Mouse (Mus musculus): ENCODE results near the gene Adam23. TPM values are rescaled to one million over a fixed set of nuclear protein-coding genes. Genes with fewer than 3 reads are reported as not detected.

The Adam23 gene
- polyA plus RNA-seq (2014; fragmentation: Nextera tagmentation; extraction: Ambion mirVana) = 5.9 and 7.6 TPM in 2 replicates

DNA sequence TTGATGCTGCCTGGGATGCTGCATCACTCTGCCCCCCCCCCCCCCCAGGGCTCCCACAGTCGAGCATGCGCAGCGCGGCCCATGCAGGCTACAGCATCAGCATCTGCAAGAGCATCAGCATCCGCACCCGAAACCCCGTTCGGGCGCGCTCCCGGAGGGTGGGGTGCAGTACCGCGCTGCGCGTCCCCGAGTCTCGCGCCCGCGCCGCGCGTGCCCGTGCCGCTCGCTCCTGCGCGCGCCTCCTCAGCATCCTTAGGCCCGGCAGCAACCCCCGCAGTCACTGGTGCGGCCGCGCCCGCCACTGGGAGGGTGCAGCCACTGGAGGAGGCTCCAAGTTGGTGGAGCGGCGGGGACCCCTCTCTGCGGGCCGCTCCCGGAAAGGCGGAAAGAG lies at the start of gene Adam23:
Gene Adam23, plus strand, starts transcription at position 236 of the 391 bp plus-strand sequence.
- under 1% methylated on average over 36 of the region's 41 CpGs for WGBS
- peak within 1 kb of the TSS; percentile 99 for H3K4me2 ChIP-seq (ENCODE audit: low read depth, low read length)
- H3K4me1 ChIP-seq (ENCODE audit: control insufficient read depth, insufficient read depth, low read length) = no peaks in the 10 kb centered on the region
- peak within 1 kb of the TSS; percentile 83 for H3K4me3 ChIP-seq (ENCODE audit: low read depth, low read length)
- no peaks in the 10 kb centered on the region; the same call in 1 of the 2 replicates for H3K27me3 ChIP-seq (ENCODE audit: control insufficient read depth, insufficient read depth, low read length)
- ATAC-seq (replicated peaks; ENCODE audit: insufficient number of reproducible peaks, low FRiP score, low TSS enrichment, low read depth) (peak; percentile 77), DNase-seq (ENCODE audit: low spot score) (peak; percentile 70)
- no peaks in the 10 kb centered on the region for H3K36me3 ChIP-seq (replicated peaks; ENCODE audit: control insufficient read depth, insufficient read depth, low read depth, low read length)
- H3K9ac ChIP-seq (replicated peaks; ENCODE audit: low read length) = peak within 1 kb of the TSS; percentile 82
- H3K27ac ChIP-seq (replicated peaks; ENCODE audit: low read depth, low read length) = no peak within 1 kb of the TSS
- no peaks in the 10 kb centered on the region for H3K9me3 ChIP-seq (replicated peaks; ENCODE audit: control insufficient read depth, low read length)

DNA sequence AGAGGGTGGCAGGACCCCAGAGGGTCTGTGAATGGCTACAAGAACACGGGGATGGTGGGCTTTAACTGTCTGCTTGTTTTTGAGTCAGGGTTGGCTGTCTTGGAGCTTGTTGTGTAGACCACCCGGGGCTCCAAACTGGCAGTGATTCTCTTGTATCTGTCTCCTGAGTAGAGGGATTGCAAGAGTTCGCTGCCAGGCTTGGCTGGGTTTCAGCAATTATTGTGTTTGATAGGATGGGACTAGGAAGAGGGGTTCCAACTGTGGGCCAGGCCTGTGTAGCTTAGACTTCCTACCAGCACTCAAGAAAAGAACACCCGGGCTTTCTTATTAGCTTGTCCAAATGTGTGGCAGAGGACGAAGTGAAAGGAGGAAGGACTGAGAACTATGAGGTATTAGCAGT lies 44.6 kb upstream of the Adam23 start:
- no peak overlapping the region for H3K27ac ChIP-seq (replicated peaks; ENCODE audit: low read depth, low read length)
- 75% methylated on average over 5 of the region's 5 CpGs for WGBS
- H3K4me1 ChIP-seq (ENCODE audit: control insufficient read depth, insufficient read depth, low read length) = no peaks in the 10 kb centered on the region
- DNase-seq (ENCODE audit: low spot score) (no peak), ATAC-seq (replicated peaks; ENCODE audit: insufficient number of reproducible peaks, low FRiP score, low TSS enrichment, low read depth) (no peak)
- no peak overlapping the region for H3K4me3 ChIP-seq (ENCODE audit: low read depth, low read length)
- no peaks in the 10 kb centered on the region for H3K27me3 ChIP-seq (ENCODE audit: control insufficient read depth, insufficient read depth, low read length)
- H3K4me2 ChIP-seq (ENCODE audit: low read depth, low read length) = no peak overlapping the region
- H3K36me3 ChIP-seq (replicated peaks; ENCODE audit: control insufficient read depth, insufficient read depth, low read depth, low read length) = no peaks in the 10 kb centered on the region
- H3K9ac ChIP-seq (replicated peaks; ENCODE audit: low read length) = no peak overlapping the region
- no peaks in the 10 kb centered on the region for H3K9me3 ChIP-seq (replicated peaks; ENCODE audit: control insufficient read depth, low read length)

DNA sequence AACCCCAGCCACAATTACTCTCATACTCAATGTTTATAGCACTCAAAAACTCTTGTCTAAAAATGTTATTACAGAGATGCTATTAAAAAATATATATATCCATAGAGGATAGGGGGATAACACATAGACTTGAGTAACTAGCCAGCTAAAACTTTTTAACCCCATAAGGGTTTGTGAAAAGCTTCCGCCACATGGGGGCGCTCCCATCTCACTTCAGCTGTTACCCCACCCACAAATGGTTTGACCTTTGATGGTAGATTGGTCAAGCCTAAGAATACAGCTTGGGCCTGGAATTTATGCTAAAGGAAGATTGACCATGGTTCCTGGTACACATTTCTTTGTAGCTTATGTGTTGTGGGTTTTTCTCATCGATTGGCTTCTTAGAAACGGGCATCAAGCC lies 42.1 kb upstream of the Adam23 start:
- Histone ChIP-seq H3K4me2 (ENCODE audit: low read depth, low read length) (no peak overlapping the region), H3K36me3 (replicated peaks; ENCODE audit: control insufficient read depth, insufficient read depth, low read depth, low read length) (no peaks in the 10 kb centered on the region), H3K4me1 (ENCODE audit: control insufficient read depth, insufficient read depth, low read length) (no peaks in the 10 kb centered on the region), H3K27ac (replicated peaks; ENCODE audit: low read depth, low read length) (no peak overlapping the region), H3K4me3 (ENCODE audit: low read depth, low read length) (no peak overlapping the region), H3K27me3 (ENCODE audit: control insufficient read depth, insufficient read depth, low read length) (no peaks in the 10 kb centered on the region), H3K9me3 (replicated peaks; ENCODE audit: control insufficient read depth, low read length) (no peaks in the 10 kb centered on the region), H3K9ac (replicated peaks; ENCODE audit: low read length) (no peak overlapping the region)
- 39% methylated on average over 4 of the region's 4 CpGs for WGBS
- DNase-seq (ENCODE audit: low spot score) = no peak
- no peak for ATAC-seq (replicated peaks; ENCODE audit: insufficient number of reproducible peaks, low FRiP score, low TSS enrichment, low read depth)

- Histone ChIP-seq H3K27me3 (ENCODE audit: control insufficient read depth, insufficient read depth, low read length) (no peaks in the 10 kb centered on the region), H3K36me3 (replicated peaks; ENCODE audit: control insufficient read depth, insufficient read depth, low read depth, low read length) (no peaks in the 10 kb centered on the region), H3K4me2 (ENCODE audit: low read depth, low read length) (no peak overlapping the region), H3K4me1 (ENCODE audit: control insufficient read depth, insufficient read depth, low read length) (no peaks in the 10 kb centered on the region), H3K9ac (replicated peaks; ENCODE audit: low read length) (no peak overlapping the region), H3K9me3 (replicated peaks; ENCODE audit: control insufficient read depth, low read length) (no peaks in the 10 kb centered on the region), H3K4me3 (ENCODE audit: low read depth, low read length) (no peak overlapping the region), H3K27ac (replicated peaks; ENCODE audit: low read depth, low read length) (no peak overlapping the region)
- DNase-seq (ENCODE audit: low spot score) (no peak), ATAC-seq (replicated peaks; ENCODE audit: insufficient number of reproducible peaks, low FRiP score, low TSS enrichment, low read depth) (no peak)
- 78% methylated on average over 6 of the region's 6 CpGs for WGBS
Observed at GRCm38 (mm10) chr1:63408344-63408743, 37.3 kb upstream of the Adam23 start.

DNA sequence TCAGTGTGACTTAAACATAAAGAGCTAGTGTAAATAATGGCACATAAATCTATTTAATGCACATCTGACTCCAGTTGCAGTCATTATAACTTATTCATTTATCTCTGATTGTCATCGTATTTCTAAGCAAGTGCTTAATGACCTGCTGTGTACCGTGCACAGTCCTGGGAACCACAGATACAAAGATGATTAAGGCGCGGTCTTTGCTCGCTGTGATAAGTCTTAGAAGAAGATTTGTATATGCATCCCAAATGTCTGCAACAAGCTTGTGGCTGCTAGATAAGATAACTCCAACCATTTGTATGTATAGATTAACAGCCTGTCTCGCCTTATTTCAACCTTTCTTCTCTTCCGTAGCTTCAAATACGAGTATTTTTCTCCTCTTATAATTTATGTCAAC lies 27.2 kb upstream of the Adam23 start:
- Histone ChIP-seq H3K36me3 (replicated peaks; ENCODE audit: control insufficient read depth, insufficient read depth, low read depth, low read length) (no peaks in the 10 kb centered on the region), H3K9ac (replicated peaks; ENCODE audit: low read length) (no peak overlapping the region), H3K4me3 (ENCODE audit: low read depth, low read length) (no peak overlapping the region), H3K4me1 (ENCODE audit: control insufficient read depth, insufficient read depth, low read length) (no peaks in the 10 kb centered on the region), H3K9me3 (replicated peaks; ENCODE audit: control insufficient read depth, low read length) (no peaks in the 10 kb centered on the region), H3K4me2 (ENCODE audit: low read depth, low read length) (no peak overlapping the region), H3K27ac (replicated peaks; ENCODE audit: low read depth, low read length) (no peak overlapping the region), H3K27me3 (ENCODE audit: control insufficient read depth, insufficient read depth, low read length) (no peaks in the 10 kb centered on the region)
- no peak for ATAC-seq (replicated peaks; ENCODE audit: insufficient number of reproducible peaks, low FRiP score, low TSS enrichment, low read depth)
- DNase-seq (ENCODE audit: low spot score) = no peak
- WGBS = 92% methylated on average over 8 of the region's 8 CpGs

DNA sequence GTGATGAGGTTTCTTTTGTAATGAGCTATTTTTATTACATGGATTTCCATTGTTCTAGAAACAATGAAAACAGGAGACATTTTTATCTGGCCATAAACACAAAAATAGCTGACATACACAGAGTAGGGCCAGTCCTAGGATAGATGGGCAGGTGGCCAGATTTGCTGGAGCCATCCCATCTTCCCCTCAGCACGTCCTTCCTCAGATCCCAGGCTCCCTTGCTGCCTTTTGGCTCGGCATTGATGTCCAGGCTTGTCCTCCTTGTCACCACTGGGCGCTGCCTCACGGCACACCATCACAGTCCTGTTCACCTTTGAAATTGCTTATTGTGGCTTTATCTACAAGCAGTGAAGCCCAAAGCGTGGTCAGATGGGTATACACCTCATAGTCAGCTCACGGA lies 15.0 kb upstream of the Adam23 start:
- Histone ChIP-seq H3K27ac (replicated peaks; ENCODE audit: low read depth, low read length) (no peak overlapping the region), H3K27me3 (ENCODE audit: control insufficient read depth, insufficient read depth, low read length) (no peaks in the 10 kb centered on the region), H3K9me3 (replicated peaks; ENCODE audit: control insufficient read depth, low read length) (no peaks in the 10 kb centered on the region), H3K4me1 (ENCODE audit: control insufficient read depth, insufficient read depth, low read length) (no peaks in the 10 kb centered on the region), H3K9ac (replicated peaks; ENCODE audit: low read length) (no peak overlapping the region), H3K4me2 (ENCODE audit: low read depth, low read length) (no peak overlapping the region), H3K36me3 (replicated peaks; ENCODE audit: control insufficient read depth, insufficient read depth, low read depth, low read length) (no peaks in the 10 kb centered on the region), H3K4me3 (ENCODE audit: low read depth, low read length) (no peak overlapping the region)
- DNase-seq (ENCODE audit: low spot score) (no peak), ATAC-seq (replicated peaks; ENCODE audit: insufficient number of reproducible peaks, low FRiP score, low TSS enrichment, low read depth) (no peak)
- 87% methylated on average over 6 of the region's 6 CpGs for WGBS

- WGBS = 91% methylated on average over 8 of the region's 8 CpGs
- H3K27ac ChIP-seq (replicated peaks; ENCODE audit: low read depth, low read length) = no peak overlapping the region
- no peaks in the 10 kb centered on the region for H3K9me3 ChIP-seq (replicated peaks; ENCODE audit: control insufficient read depth, low read length)
- ATAC-seq (replicated peaks; ENCODE audit: insufficient number of reproducible peaks, low FRiP score, low TSS enrichment, low read depth) = no peak
- H3K9ac ChIP-seq (replicated peaks; ENCODE audit: low read length) = no peak overlapping the region
- H3K4me1 ChIP-seq (ENCODE audit: control insufficient read depth, insufficient read depth, low read length) = no peaks in the 10 kb centered on the region
- H3K36me3 ChIP-seq (replicated peaks; ENCODE audit: control insufficient read depth, insufficient read depth, low read depth, low read length) = no peaks in the 10 kb centered on the region
- no peaks in the 10 kb centered on the region for H3K27me3 ChIP-seq (ENCODE audit: control insufficient read depth, insufficient read depth, low read length)
- DNase-seq (ENCODE audit: low spot score) = no peak
- no peak overlapping the region for H3K4me2 ChIP-seq (ENCODE audit: low read depth, low read length)
- H3K4me3 ChIP-seq (ENCODE audit: low read depth, low read length) = no peak overlapping the region
Observed at GRCm38 (mm10) chr1:63431166-63431565, 14.5 kb upstream of the Adam23 start.

- Histone ChIP-seq H3K4me3 (ENCODE audit: low read depth, low read length) (no peak overlapping the region), H3K36me3 (replicated peaks; ENCODE audit: control insufficient read depth, insufficient read depth, low read depth, low read length) (no peaks in the 10 kb centered on the region), H3K9ac (replicated peaks; ENCODE audit: low read length) (no peak overlapping the region), H3K4me1 (ENCODE audit: control insufficient read depth, insufficient read depth, low read length) (no peaks in the 10 kb centered on the region), H3K27ac (replicated peaks; ENCODE audit: low read depth, low read length) (no peak overlapping the region), H3K27me3 (ENCODE audit: control insufficient read depth, insufficient read depth, low read length) (no peaks in the 10 kb centered on the region), H3K4me2 (ENCODE audit: low read depth, low read length) (no peak overlapping the region), H3K9me3 (replicated peaks; ENCODE audit: control insufficient read depth, low read length) (no peaks in the 10 kb centered on the region)
- ATAC-seq (replicated peaks; ENCODE audit: insufficient number of reproducible peaks, low FRiP score, low TSS enrichment, low read depth) = no peak
- 39% methylated on average over 3 of the region's 3 CpGs for WGBS
- no peak for DNase-seq (ENCODE audit: low spot score)
Observed at GRCm38 (mm10) chr1:63431842-63432241, 13.8 kb upstream of the Adam23 start.
